ENCODE assay signal across 12 mouse cellular contexts in genomic region chr13:38537521-38537920, GRCm38 (mm10).
"Had no signal": no experiment of that assay in that cellular context is flagged by ENCODE, and none has a peak within 500 bp of the region (broad histone marks: within the 10 kb centered on the region; RNA-seq: fewer than 3 reads in every experiment).

No protein-coding gene starts in this region.

- H3K9me3 ChIP-seq: limb, embryonic 15.5 days; liver, embryonic 12.5 days; midbrain, embryonic 10.5 days; neural tube, embryonic 15.5 days had no signal

- H3K4me2 ChIP-seq: limb, embryonic 15.5 days; liver, embryonic 12.5 days; neural tube, embryonic 15.5 days had no signal

- DNase-seq: kidney, adult 11 months; kidney, postnatal 10 days; kidney, postnatal 4 days; left cerebral cortex, postnatal 4 days; lung, postnatal 4 days; thymus, adult 2 months; thymus, postnatal 25 days had no signal

- H3K36me3 ChIP-seq: limb, embryonic 15.5 days; liver, embryonic 12.5 days; midbrain, embryonic 10.5 days; neural tube, embryonic 15.5 days had no signal

- H3K27ac ChIP-seq: limb, embryonic 15.5 days; liver, embryonic 12.5 days; midbrain, embryonic 10.5 days; neural tube, embryonic 15.5 days had no signal

- H3K27me3 ChIP-seq: neural tube, embryonic 15.5 days had no signal

- H3K9ac ChIP-seq: limb, embryonic 15.5 days; liver, embryonic 12.5 days; neural tube, embryonic 15.5 days had no signal

- H3K4me1 ChIP-seq: limb, embryonic 15.5 days; midbrain, embryonic 10.5 days; neural tube, embryonic 15.5 days had no signal

- H3K4me3 ChIP-seq: limb, embryonic 15.5 days; liver, embryonic 12.5 days; midbrain, embryonic 10.5 days; myocyte; neural tube, embryonic 15.5 days had no signal

- ATAC-seq: liver, embryonic 12.5 days had no signal
